Mouse (Mus musculus): ENCODE results near the gene Shc2.

The Shc2 gene

DNA sequence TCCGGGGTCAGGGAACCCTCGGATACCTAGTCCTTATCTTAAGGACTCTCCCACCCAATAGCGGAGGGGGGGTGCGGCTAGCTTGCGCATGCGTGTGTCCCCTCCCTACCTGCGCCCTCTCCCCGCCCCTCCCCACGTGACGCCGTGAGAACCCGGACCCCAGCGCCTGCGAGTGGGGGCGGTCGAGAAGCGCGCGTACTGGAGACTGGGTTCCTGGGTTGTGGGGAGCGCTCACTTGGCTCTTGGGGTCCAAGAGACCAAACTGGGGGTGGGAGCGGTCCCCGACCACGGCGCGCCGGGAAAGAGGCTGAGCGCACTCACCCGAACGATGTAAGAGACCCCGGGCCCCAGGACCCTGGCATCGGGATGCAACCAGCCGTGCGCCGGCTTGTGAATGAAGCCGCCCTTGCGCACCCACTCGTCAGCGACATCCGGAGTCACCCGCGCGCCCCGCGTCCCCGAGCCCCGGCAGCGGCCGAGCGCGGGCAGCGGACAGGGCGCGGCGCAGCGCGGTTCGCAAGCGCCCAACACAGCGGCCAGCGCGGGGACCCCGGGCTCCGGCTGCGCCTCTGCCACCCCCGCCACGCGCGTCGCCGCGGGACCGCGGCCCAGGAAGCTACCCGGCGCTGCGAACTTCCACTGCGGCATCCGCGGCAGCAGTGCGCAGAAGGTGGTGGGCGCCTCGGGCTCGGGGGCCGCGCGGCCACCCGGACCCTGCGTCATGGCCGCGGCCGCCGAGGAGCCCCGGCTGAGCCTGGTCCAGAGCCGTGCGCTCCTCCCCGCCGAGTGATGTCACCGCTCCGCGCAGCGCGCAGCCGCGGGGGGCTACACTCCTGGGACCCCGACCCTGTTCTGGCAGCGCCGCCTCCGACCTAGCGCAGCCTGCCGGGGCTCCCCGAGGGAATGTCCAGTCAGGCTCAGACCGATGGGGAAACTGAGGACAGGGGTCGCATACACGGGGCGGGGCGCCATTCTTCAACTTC is at the start of gene Shc2:
Gene Shc2 (minus strand): TSS at position 791 of the 983 bp plus-strand sequence.
- CTCF ChIA-PET: no interaction called here

DNA sequence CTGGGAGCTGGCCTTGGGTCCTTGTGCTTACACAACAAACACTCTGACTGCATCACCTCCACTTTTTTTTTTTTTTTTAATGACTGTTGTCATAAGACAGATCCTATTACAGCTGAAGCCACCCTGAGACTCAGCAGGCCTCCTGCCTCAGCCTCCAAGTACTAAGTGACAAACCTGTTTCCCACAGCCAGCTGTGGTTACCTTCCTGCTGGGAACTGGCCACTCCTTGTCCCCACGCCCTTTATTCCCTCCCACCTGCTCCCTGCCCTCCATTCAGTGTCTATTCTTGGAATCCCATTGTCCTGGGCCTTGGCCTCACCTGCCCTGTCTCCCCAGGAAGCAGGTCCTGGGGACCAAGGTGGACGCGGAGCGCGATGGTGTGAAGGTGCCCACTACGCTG is 49.8 kb upstream of the Shc2 start:
- CTCF ChIA-PET: no interaction called here

DNA sequence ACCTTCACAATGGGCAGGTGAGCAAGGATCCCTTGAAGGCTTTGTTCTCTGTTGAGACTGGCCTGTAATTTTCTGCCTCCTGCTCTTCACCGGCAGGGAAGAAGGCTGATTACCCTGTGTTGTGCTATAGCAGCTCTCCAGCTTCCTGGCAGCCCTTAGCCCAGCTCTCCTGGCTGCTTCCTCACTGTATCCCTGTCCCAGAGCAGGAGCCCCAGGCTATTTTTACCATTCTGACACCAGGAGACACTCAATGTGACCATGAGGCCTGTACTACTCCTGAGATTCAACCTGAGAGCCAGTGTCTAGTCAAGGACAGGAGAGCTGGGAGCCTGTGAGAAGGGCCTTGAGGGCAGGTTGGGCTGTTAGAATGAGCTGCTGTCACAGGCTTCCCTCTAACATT is 49.0 kb upstream of the Shc2 start:
- CTCF ChIA-PET: interaction anchor here (0.6 kb wide), 1 partner anchor 116 kb away, joined by 6 read pairs; no protein-coding TSS in a partner anchor

DNA sequence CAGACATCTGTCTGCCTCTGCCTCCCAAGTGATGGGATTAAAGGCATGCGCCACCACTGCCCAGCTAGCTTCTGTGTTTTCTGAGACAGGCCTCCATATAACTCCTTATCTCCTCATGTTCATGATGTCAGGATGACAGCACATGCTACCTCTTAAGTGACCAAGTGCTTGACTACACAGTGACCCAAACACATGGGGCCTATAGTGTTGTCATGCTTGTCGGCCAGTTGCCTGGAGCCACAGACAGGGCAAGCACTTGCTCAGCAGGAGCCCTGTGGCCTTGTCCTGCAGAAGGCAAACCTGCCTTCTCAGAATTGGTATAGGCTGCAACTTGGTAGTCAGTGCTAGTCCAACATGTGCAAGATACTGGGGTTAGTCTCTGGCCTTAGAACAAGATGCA is 48.5 kb upstream of the Shc2 start:
- CTCF ChIA-PET: interaction anchor here (0.6 kb wide), 1 partner anchor 116 kb away, joined by 6 read pairs; no protein-coding TSS in a partner anchor

DNA sequence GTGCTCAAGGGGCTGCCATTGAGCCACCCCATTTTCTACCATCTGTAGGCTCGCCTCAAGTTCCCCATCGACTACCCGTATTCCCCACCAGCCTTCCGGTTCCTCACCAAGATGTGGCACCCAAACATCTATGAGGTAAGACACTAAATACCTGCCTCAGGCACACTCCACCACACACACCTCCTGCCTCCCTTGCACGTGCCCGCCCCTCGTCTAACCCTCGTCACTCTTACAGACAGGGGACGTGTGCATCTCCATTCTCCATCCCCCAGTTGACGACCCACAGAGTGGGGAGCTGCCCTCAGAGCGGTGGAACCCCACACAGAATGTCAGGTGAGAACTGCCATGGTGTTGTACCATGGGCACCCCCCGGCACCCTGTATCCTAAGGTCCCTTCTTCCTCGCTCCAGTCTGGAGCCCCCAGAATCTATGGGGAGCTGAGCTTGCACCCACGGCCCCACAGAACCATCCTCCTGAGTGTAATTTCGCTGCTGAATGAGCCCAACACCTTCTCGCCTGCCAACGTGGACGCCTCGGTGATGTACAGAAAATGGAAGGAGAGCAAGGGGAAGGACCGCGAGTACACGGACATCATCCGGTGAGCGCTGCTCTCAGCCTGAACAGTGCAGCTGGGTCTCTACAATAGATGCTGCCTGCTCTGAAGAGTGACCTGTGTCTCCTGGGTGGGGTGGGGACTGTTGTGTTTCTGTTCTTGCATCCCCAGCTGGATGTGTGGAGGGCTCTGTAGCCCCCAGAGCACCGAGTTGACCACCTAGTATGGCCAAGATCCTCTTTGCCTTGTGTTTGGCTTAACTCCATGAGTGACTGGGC is 47.3 kb upstream of the Shc2 start:
- CTCF ChIA-PET: no interaction called here

DNA sequence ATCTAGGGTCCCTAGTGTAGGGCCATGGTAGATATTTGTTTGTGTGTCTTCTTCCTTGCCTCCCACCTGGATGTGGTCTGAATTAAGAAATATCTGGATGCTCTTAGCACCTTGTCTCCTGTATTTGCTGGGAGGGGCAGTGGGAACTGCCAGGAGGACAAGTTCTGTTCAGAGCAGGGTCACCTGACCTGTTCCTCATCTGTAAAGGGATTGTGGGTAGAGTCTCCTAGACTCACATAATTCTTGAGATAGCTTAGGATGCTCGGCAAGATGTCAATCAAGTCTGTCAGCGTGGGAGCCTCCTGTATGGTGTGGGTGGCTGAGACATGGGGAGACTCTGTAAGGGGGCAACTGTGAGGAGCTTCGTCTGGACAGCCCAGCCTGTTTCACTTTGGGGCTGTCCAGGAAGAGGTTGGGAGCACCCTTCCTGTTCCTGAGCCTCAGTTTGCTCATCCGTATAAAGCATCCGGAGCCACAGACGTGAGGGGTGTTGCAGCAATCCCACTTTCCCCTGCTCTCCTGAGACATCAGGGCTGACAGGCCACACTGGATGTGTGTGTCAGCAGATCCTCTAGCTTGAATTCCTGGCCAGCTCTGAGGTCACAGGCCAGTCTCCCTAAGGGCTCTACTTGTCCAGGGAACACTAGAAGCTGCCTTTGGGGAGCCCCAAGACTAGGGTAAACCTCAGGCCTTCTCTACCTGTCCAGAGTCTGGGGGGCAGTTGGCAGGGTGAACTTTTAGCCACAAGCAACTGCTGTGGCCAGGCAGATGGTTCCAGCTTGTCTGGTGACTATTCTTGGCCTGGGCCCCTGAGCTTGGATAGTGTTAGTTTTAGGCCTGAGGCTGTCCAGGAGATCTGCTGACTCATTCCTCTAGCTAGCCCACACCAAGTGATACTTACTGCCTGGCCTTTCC is 46.3 kb upstream of the Shc2 start:
- CTCF ChIA-PET: no interaction called here

DNA sequence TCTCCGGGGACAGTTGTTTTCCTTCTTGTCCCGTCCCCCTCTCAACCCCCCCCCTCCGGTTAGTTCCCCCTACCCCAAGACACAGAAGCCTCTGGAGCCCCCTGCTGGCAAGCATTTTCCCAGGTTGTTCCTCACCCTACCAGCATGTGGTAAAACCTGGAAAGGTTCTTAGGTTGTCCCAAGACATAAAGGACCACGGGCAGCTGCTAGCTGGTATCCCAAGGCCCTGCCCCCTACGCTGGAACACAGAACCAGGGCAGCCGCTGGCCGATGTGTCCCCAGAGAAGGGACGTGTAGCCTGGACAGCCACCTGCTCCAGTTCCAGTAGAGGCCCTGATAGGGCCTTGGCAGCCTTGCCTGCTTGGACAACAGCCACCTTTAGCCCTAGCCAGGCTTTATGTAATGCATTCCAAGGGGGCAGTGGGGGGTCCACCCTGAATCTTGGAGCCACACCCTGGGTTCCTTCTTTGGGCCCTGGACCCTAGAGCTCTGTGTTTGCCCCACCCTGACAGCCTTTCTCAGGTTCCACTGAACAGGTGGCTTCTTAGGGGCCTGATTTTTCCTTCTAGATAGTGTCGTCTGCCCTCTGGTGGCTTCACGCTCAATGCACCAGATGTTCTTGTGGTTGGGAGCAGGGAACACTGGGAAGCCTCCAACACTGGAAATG is 45.3 kb upstream of the Shc2 start:
- CTCF ChIA-PET: no interaction called here

DNA sequence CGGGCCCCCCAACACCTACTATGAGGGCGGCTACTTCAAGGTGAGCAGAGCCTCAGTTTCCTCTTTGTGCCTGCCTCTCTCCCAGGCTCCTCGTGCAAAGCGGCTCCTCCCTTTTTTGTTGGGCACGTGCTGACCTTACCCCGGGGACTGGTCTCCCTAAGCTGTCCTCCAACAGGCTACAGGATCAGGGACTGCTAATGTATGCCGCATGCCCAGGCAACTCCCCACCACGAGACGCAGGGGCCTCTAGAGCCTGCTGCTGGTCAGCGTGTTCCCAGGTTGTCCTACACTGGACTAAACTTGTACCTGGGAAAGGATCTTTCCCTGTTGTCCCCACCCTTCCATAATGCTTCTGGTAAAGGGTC is 44.8 kb upstream of the Shc2 start:
- CTCF ChIA-PET: no interaction called here

DNA sequence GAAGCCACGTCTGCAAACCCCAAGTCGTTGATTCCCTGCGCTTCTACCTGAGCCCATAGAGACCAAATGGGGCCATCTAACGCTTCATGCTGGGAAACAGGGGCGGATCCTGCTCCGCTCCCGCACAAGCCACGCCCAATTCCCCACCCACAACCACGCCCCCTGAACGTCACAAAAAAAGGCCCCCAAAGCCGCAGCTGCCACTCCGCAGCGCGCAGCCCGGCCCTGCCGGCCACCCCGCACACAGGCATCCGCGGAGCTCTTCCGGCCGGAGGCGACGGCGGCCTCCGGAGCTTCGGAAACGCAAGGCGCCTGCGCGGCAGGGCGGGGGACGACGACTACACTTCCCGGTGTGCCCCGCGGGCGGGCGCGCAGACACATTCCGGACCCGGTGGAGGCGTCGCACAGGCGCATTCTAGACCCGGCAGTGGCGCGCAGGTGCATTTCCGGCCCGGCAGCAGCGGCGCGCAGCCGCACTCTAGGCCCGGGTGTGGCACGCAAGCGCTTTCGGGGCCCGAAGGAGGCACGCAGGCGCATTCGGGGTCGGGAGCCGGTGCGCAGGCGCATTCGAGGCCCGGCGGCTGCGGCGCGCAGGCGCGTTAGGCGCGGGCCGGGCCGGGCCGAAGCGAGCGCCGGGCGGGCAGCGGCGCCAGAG is 44.0 kb upstream of the Shc2 start, which contains the start of gene Cdc34:
Gene Cdc34 (plus strand): TSS at position 605 of the 655 bp plus-strand sequence.
- CTCF ChIA-PET: interaction anchor here (1.1 kb wide), 1 partner anchor 11 kb away, joined by 3 read pairs; no protein-coding TSS in a partner anchor

DNA sequence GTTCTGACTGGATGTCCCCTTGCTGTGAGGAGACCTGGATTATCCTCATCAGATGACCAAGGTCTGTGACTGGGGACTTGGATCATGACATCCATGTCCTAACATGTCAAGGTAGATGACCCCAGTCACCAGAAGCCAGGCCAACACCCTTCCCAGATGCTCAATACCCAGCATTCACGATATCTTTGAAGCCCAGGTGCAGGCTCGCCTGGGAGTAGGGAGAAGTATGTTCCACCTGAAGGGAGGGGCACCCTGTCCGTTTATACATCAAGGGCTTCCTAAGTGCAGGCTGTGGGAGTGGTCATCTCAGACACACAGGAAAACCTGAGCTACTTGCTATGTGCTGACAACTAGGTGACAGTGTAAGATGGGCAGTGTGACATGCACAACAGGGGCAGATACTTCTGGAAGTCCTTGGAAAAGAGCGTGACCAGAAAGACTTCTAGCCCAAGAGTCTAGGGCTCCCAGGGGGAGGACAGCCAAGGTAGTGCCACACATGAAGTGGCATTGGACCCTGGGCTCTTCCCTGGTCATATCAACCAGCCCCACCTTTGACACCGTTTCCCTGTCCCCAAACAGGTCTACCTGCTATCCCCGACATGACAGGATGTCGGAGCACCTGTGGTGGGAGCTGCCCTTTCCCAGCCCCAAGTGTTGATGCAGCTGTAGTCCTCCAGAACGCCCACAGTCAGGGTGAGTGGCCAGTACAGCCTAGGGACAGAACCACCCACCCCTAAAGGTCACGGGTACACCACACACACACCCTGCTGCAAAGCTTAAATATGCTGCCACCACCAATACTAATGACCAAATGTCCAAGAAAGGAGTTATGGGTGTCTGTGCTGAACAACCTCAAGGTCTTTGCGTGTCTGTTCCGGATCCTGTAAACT is 43.1 kb upstream of the Shc2 start:
- CTCF ChIA-PET: interaction anchor here (1.1 kb wide), 1 partner anchor 10 kb away, joined by 3 read pairs; no protein-coding TSS in a partner anchor

DNA sequence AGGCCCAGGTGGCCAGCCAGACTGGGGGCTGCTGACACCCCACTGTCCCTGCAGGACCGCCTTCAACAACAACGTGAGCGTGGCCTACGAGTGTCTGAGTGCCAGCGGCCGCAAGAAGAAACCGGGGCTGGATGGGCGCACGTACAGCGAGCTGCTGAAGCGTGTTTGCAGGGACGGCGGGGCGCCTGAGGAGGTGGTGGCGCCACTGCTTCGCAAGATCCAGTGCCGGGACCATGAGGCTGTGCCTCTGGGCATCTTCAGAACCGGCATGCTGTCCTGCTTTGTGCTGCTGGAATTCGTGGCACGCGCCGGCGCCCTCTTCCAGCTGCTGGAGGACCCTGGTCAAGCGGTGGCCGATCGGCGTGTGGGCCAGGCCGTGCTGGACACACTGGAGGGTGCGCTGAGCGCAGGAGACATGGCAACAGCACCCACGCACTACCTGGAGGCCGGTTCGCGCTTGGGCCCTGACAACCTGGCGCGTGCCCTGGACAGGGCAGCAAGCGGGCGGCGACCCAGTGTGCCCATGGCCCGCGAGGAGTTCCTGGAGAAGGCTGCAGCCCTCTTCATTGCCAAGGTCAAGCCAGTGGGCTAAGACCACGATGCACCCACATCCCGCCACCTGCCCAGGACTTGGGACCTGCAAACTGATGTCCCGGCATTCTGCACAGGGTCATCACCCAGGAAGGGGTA is 37.8 kb upstream of the Shc2 start:
- CTCF ChIA-PET: interaction anchor here (0.6 kb wide), 1 partner anchor 62 kb away, joined by 5 read pairs; no protein-coding TSS in a partner anchor

DNA sequence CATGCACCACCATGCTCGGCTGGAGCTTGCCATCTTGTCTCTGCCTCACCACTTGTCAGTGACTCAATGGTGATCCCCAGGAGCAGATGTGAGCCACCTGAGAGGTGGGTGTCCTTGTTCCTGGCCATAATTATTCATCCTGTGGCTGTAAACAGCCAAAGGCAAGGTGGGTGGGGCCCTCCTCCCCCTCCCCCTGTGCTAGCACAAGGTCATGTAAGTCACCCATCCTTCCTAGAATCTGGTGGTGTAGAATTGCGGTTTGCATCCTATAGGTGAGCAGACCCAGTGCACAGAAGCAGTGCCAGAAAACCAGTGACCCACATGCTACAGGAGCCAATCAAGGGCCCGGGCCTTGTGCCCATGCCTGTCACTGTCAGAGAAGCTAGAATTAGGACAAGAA is 35.3 kb upstream of the Shc2 start:
- CTCF ChIA-PET: no interaction called here

DNA sequence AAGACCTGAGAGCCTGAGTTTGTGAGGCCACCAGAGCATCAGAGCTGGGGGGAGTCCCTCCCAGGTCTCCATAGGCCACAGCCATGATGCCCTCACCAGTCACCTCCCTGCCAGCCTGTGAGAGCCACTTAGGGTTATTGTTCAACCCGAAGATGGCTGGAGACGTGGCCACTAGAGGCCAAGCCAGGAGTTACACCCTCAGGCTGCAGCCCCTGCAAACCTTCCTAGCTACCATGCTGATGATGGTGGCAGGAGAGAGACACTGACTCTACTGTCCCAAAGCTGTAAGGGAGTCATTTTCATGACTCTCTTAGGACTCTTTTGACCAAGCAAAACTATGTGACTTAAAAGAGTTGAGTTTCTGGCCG is 34.4 kb upstream of the Shc2 start:
- CTCF ChIA-PET: no interaction called here

DNA sequence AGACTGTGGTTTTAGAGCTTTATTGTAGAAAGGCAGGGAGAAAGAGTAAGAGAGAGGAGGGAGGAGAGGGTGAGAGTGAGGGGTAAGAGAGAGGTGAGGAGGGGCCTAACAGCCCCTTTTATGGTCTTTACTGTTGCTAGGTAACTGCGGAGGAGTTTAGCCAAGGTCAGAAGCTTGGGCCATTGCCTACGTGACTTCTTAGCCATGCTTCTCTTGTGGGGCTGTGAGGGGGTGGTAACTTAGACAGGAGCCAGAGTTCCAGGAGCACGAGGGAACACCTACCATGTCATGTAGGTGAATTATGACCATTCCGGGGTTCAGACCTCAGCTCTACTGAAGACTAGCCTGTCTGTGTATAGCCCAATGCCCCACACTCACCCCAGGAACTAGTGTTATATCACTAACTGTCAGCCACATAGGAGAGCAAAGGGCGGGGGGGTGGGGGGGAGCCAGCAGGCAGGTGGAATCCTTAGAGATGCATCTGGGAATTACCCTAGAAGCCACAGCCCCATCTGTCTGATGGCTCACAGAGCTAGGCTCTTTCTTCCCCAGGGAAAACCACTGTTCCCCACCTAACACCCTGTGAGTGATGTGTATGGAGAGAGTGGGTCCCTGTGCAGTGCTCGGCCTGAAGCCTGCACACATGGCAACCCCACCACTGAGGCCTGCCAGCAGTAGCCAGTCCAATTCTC is 33.8 kb upstream of the Shc2 start:
- CTCF ChIA-PET: interaction anchor here (0.7 kb wide), 1 partner anchor 122 kb away, joined by 10 read pairs; the partner anchor contains the start of gene Palm

DNA sequence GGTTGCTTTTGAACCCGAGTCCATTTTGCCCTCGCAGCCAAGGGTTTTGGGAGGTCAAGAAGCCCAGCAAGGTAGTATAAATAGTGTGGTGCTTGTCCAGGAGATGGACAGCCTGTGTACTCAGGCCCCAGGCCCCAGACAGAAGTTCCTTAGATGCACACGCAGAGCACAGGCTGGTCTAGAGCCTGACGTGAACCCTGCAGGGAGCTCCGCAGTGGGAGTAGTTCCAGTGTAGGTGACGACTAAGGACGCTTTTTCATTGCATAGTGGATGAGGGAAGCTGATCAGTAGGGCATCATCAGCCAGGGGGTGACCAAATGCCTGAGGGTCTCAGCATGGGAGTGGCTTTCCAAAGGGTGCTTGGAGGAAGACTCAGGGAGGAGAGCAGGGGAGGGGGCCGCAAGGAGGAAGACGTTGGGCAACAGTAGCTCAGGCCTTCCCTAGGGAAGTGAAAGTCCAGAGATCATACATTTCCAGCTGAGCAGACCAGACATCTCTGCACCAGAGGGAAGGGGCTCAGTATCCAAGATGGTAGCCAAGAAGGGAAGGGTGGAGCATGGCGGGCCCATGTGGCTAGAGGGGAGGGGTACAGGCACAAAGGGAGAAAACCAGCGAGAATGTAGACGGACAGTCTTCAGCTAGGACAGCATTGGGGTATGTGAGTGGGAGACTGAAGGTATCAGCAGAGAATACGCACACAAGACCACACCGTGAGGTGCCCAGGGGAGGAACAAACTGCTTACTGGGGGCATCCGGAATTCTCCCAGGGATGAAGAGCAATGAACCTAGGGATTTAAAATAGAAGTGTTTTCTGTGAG is 32.6 kb upstream of the Shc2 start:
- CTCF ChIA-PET: interaction anchor here (0.9 kb wide), 1 partner anchor 11 kb away, joined by 3 read pairs; no protein-coding TSS in a partner anchor

DNA sequence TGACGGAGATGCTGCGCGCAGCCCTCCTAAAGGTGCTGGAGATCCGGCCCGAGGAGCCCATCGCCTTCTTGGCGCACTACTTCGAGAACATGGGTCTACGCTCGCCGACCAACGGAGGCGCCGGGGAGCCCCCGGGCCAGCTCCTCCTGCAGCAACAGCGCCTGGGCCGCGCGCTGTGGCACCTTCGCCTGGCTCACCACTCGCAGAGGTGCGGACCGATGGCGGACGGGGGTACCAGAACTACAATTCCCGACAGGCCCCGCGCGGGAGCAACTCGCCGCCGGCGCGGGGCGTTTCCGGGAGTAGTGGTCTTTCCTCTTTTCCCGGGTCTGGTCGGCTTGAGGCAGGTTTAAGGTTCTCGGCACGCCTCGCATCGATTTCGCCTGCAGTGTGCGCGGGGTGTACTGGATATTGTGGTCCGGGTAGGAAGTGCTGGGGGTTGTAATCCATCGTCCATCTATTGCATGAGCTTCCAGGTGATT is 31.9 kb upstream of the Shc2 start:
- CTCF ChIA-PET: interaction anchor here (1.2 kb wide), 1 partner anchor 77 kb away, joined by 3 read pairs; the partner anchor contains the start of gene Polrmt

Data from spleen, embryonic (tissue).